Mouse (Mus musculus) CH12.LX (cell line): ENCODE results near the gene Acbd4. TPM values are rescaled to one million over a fixed set of nuclear protein-coding genes. Genes with fewer than 3 reads are reported as not detected.

Experiments used
- DNase-seq: peaks from one replicate; pipeline ENCODE4 v3.0.0-alpha.2; 2013; ENCODE audit errors: extremely low read depth
- H3K27ac ChIP-seq: 2 replicates; pipeline ENCODE4 v1.5.1; 2012; ENCODE audit warnings: low read depth, mild to moderate bottlenecking, control low read depth, moderate library complexity; ENCODE audit not compliant: insufficient read depth
- H3K27me3 ChIP-seq: replicated peaks from 2 replicates; pipeline ENCODE3; 2012; ENCODE audit warnings: inconsistent platforms
- H3K36me3 ChIP-seq, 2 experiments: replicated peaks in 1 of 2; 2 replicates each; pipeline versions ENCODE3 to v1.6.1; 2012; ENCODE audit warnings: inconsistent platforms in 1 of 2, low read length in 1 of 2, mild to moderate bottlenecking in 1 of 2, mixed read lengths in 1 of 2, moderate library complexity in 1 of 2; ENCODE audit not compliant: control insufficient read depth in 1 of 2, insufficient read depth in 1 of 2
- H3K4me1 ChIP-seq, 2 experiments: 2 replicates each; pipeline ENCODE4 v1.6.1; 2012; ENCODE audit warnings: inconsistent platforms in 1 of 2, moderate library complexity in 1 of 2; ENCODE audit not compliant: insufficient read depth in 2 of 2, control insufficient read depth in 1 of 2
- H3K4me2 ChIP-seq: 2 replicates; pipeline ENCODE4 v1.6.1; 2012; ENCODE audit warnings: low read depth, mild to moderate bottlenecking, control low read depth; ENCODE audit not compliant: poor library complexity, insufficient read depth, severe bottlenecking
- H3K4me3 ChIP-seq, 3 experiments: fragments of 150-350 bp in 1 of 3; sonication (generic) in 1 of 3; replicated peaks in 1 of 3; 2 replicates each; pipeline versions ENCODE3 to v1.5.1; 2011 to 2012; ENCODE audit warnings: low read depth in 2 of 3, low read length in 2 of 3, mild to moderate bottlenecking in 2 of 3, moderate library complexity in 2 of 3, control low read depth in 1 of 3, improper control_type of control experiment in 1 of 3, inconsistent platforms in 1 of 3, mixed read lengths in 1 of 3; ENCODE audit not compliant: poor library complexity in 1 of 3
- H3K79me2 ChIP-seq: replicated peaks from 2 replicates; pipeline ENCODE4 v1.6.1; 2012; ENCODE audit warnings: mild to moderate bottlenecking, moderate library complexity; ENCODE audit not compliant: control insufficient read depth, poor library complexity, insufficient read depth, severe bottlenecking; ENCODE audit errors: extremely low read depth
- H3K9ac ChIP-seq: 2 replicates; pipeline ENCODE4 v1.6.1; 2012; ENCODE audit warnings: low read depth, mild to moderate bottlenecking, control low read depth, moderate library complexity; ENCODE audit not compliant: insufficient read depth
- H3K9me3 ChIP-seq: replicated peaks from 2 replicates; pipeline ENCODE3; 2012; ENCODE audit warnings: low read length, inconsistent platforms, mixed read lengths
- CHD1 ChIP-seq: IDR thresholded peaks from 2 replicates; pipeline ENCODE4 v1.6.1; 2012; ENCODE audit warnings: low read depth, low read length, improper control_type of control experiment, inconsistent platforms
- E2F4 ChIP-seq: IDR thresholded peaks from 2 replicates; pipeline ENCODE4 v1.6.1; 2011; ENCODE audit warnings: low read depth, low read length, improper control_type of control experiment; ENCODE audit not compliant: insufficient replicate concordance
- EP300 ChIP-seq: IDR thresholded peaks from 2 replicates; pipeline ENCODE4 v1.6.1; 2011; ENCODE audit warnings: low read length, improper control_type of control experiment
- GABPA ChIP-seq: IDR thresholded peaks from 2 replicates; pipeline ENCODE4 v1.6.1; 2012; ENCODE audit warnings: low read depth, low read length, improper control_type of control experiment, inconsistent platforms; ENCODE audit not compliant: insufficient replicate concordance
- HCFC1 ChIP-seq: IDR thresholded peaks from 2 replicates; pipeline ENCODE4 v1.6.1; 2012; ENCODE audit warnings: low read depth, mild to moderate bottlenecking, inconsistent platforms, low read length, improper control_type of control experiment
- IRF4 ChIP-seq: IDR thresholded peaks from 2 replicates; pipeline ENCODE4 v1.6.1; 2014; ENCODE audit warnings: low read depth, mild to moderate bottlenecking, inconsistent platforms, low read length, improper control_type of control experiment
- MAFK ChIP-seq: IDR thresholded peaks from 2 replicates; pipeline ENCODE4 v1.6.1; 2011; ENCODE audit warnings: low read length, improper control_type of control experiment; ENCODE audit not compliant: insufficient replicate concordance
- MAX ChIP-seq: IDR thresholded peaks from 2 replicates; pipeline ENCODE4 v1.6.1; 2011; ENCODE audit warnings: low read length, improper control_type of control experiment
- MXI1 ChIP-seq: IDR thresholded peaks from 2 replicates; pipeline ENCODE4 v1.6.1; 2011; ENCODE audit warnings: mild to moderate bottlenecking, low read depth, low read length, improper control_type of control experiment
- NELFE ChIP-seq: IDR thresholded peaks from 2 replicates; pipeline ENCODE4 v1.6.1; 2011; ENCODE audit warnings: low read depth, low read length, improper control_type of control experiment
- NRF1 ChIP-seq: IDR thresholded peaks from 2 replicates; pipeline ENCODE4 v1.6.1; 2014; ENCODE audit warnings: low read depth, mild to moderate bottlenecking, inconsistent platforms, low read length, improper control_type of control experiment, moderate library complexity
- PAX5 ChIP-seq: IDR thresholded peaks from 2 replicates; pipeline ENCODE4 v1.6.1; 2012; ENCODE audit warnings: low read length, inconsistent platforms, mixed read lengths
- POLR2AphosphoS2 ChIP-seq: IDR thresholded peaks from 2 replicates; pipeline ENCODE4 v1.6.1; 2011; ENCODE audit warnings: low read depth, low read length, improper control_type of control experiment
- RAD21 ChIP-seq: IDR thresholded peaks from 2 replicates; pipeline ENCODE4 v1.6.1; 2011; ENCODE audit warnings: low read depth, mild to moderate bottlenecking, low read length, improper control_type of control experiment, moderate library complexity
- SIN3A ChIP-seq: IDR thresholded peaks from 2 replicates; pipeline ENCODE4 v1.6.1; 2012; ENCODE audit warnings: low read length, improper control_type of control experiment, inconsistent platforms
- TCF12 ChIP-seq: IDR thresholded peaks from 2 replicates; pipeline ENCODE4 v1.6.1; 2014; ENCODE audit warnings: low read depth, mild to moderate bottlenecking, inconsistent platforms, low read length, improper control_type of control experiment
- UBTF ChIP-seq: IDR thresholded peaks from 2 replicates; pipeline ENCODE4 v1.6.1; 2012; ENCODE audit warnings: low read depth, mild to moderate bottlenecking, inconsistent platforms, low read length, improper control_type of control experiment, moderate library complexity
- dilution Hi-C: fragments of 300-500 bp; cut with MboI; formaldehyde crosslinking; loops from 2 replicates; pipeline ENCODE4 v1.14.3; 2020; ENCODE audit warnings: low sequenced_read_pairs; ENCODE audit not compliant: extremely low pct_unique_long_range_greater_than_20kb, extremely low pct_ligation_motif_present
- in situ Hi-C: fragments of 300-500 bp; cut with MboI; formaldehyde crosslinking; loops from 3 replicates; pipeline ENCODE4 v1.14.3; 2019; ENCODE audit warnings: low sequenced_read_pairs, low pct_ligation_motif_present, low pct_unique_long_range_greater_than_20kb, mixed read lengths
- polyA plus RNA-seq: library from polyadenylated mRNA; unstranded; fragments of >175 nt; gene quantifications from 2 replicates; pipeline ENCODE4 v1.2.1, GENCODE M21; 2012; ENCODE audit warnings: low read depth; ENCODE audit not compliant: insufficient read length
- total RNA-seq, 2 experiments: library from RNA; depleted of rRNA; stranded (reverse); fragments of 300-350 nt in 1 of 2; fragments of >200 nt in 1 of 2; gene quantifications; 2 replicates each; pipeline ENCODE4 v1.2.3; 2012 to 2014

Gene Acbd4
- total and polyA plus RNA-seq, 3 experiments = 51.4 to 68.4 (median 62.6) TPM

DNA sequence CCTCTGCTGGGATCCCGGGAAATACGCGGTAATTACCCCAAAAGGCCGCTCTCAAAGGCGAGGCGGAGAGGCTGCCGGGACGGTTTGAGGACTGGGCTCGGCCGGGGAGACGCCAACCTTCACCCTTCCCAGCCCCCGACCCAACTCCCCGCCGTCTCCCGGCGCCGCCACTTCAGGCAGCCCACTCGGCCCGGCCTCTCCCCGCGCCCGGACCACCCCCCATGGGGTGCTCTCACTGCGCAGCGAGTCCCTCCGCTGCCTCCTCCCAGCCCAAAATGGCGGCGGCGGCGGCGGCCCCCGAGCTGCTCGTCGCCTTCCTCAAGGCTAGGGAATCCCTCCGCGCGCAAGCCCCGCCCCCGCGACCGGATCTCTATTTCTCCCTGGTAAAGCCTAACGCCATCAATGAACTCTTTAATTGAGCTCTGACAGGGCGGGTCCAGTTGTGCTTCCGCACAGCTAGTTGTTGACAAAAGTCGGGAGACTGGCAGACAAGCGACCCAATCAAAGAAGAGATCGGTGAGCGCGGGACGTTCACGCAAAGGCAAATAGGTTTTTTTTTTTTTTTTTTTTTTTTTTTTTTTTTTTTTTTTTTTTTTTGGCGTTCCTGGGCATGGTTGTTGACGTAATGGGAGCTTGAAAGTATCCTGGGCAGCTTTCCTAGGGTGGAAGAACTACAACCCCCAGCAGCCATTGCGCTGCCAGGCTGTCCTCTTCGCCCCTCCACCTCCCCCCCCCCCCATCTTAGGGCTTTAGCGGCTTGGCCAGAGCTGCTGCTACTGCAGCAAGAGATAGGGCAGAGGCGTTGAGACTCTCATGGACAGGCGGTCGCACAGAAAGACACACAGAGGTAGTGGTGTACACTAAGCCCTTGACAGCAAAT lies 31.3 kb downstream of the Acbd4 start (continued):
- TF ChIP-seq NELFE (peak; percentile 82), E2F4 (peak; percentile 99), EP300 (no peak), RAD21 (no peak), MAFK (no peak)

- no peak for TF ChIP-seq GABPA
- TF ChIP-seq SIN3A = peak; percentile 4; the same call in 1 of the 2 replicates
- 0 out of 2 replicates have a peak, but pooled peaks have one; percentile 14 for TF ChIP-seq IRF4
- TF ChIP-seq TCF12 = peak; percentile 30; the same call in 1 of the 2 replicates
- no peak for TF ChIP-seq PAX5
- no peak; the same call in 1 of the 2 replicates for TF ChIP-seq HCFC1
- TF ChIP-seq NELFE = 0 out of 2 replicates have a peak, but pooled peaks have one; percentile 47
- TF ChIP-seq MXI1 = peak; percentile 20; the same call in 1 of the 2 replicates
- TF ChIP-seq NRF1 = peak; percentile 48; the same call in 1 of the 2 replicates
- no peak for TF ChIP-seq UBTF
- peak; percentile 78 for TF ChIP-seq MAX
- TF ChIP-seq POLR2AphosphoS2 = no peak; the same call in 1 of the 2 replicates
- peak; percentile 28; the same call in 1 of the 2 replicates for TF ChIP-seq CHD1
- in situ Hi-C loops = no loop called here
- peak overlapping the region; percentile 53 for H3K27ac ChIP-seq
- peak; percentile 84 for DNase-seq
- dilution Hi-C loops = no loop called here
- H3K9ac ChIP-seq = peak overlapping the region; percentile 99
- no peaks in the 10 kb centered on the region for H3K9me3 ChIP-seq
- peaks cover 37% of the 10 kb centered on the region for H3K79me2 ChIP-seq
- H3K27me3 ChIP-seq = no peaks in the 10 kb centered on the region
- peaks cover 18 to 51% of the 10 kb centered on the region in 2 experiments for H3K36me3 ChIP-seq
- H3K4me2 ChIP-seq = peak overlapping the region; percentile 86
- peaks cover 6 to 58% of the 10 kb centered on the region in 2 experiments for H3K4me1 ChIP-seq
- peak overlapping the region; percentile 55 to 85 (median 56) for H3K4me3 ChIP-seq
Measured at GRCm38 (mm10) chr11:103133456-103134185, 32.1 kb downstream of the Acbd4 start.
